Mouse (Mus musculus) forebrain, embryonic 14.5 days (tissue): ENCODE data around the gene Sst. TPM values are rescaled to one million over a fixed set of nuclear protein-coding genes. Genes with fewer than 3 reads are reported as not detected.
A peak's percentile ranks its signal among the peaks of the same experiment; 100 is the strongest.
"Not testable (repeated sequence)": the region's sequence is repeated elsewhere in the genome, so short reads cannot be mapped to it uniquely, and the experiment has no call there.

Source experiments
- ATAC-seq: fragments of 200-750 bp; cut with Nextera tagmentation; 2 replicates; pipeline ENCODE4 v1.8.0; 2017; ENCODE audit warnings: mild to moderate bottlenecking, moderate library complexity
- DNase-seq: peaks from one replicate; pipeline ENCODE4 v3.0.0-alpha.2; 2015; ENCODE audit warnings: low spot score
- H3K27ac ChIP-seq: fragments of 300-500 bp; sonication (generic); 2 replicates; pipeline ENCODE4 v1.5.1; 2014; ENCODE audit warnings: low read depth, mild to moderate bottlenecking, control low read depth, low read length, moderate library complexity
- H3K27me3 ChIP-seq: fragments of 300-500 bp; sonication (generic); replicated peaks from 2 replicates; pipeline ENCODE4 v1.6.1; 2014; ENCODE audit warnings: low read length, control low read depth, mixed read lengths; ENCODE audit not compliant: control insufficient read depth, insufficient read depth
- H3K36me3 ChIP-seq: fragments of 300-500 bp; sonication (generic); 2 replicates; pipeline ENCODE4 v1.6.1; 2014; ENCODE audit warnings: low read length, control low read depth; ENCODE audit not compliant: control insufficient read depth, insufficient read depth
- H3K4me1 ChIP-seq: fragments of 300-500 bp; sonication (generic); 2 replicates; pipeline ENCODE4 v1.6.1; 2014; ENCODE audit warnings: antibody characterized with exemption, low read length, control low read depth; ENCODE audit not compliant: control insufficient read depth, insufficient read depth
- H3K4me2 ChIP-seq: fragments of 300-500 bp; sonication (generic); 2 replicates; pipeline ENCODE4 v1.6.1; 2014; ENCODE audit warnings: mild to moderate bottlenecking, control low read depth, low read length
- H3K4me3 ChIP-seq: fragments of 300-500 bp; sonication (generic); 2 replicates; pipeline ENCODE4 v1.5.1; 2014; ENCODE audit warnings: low read depth, low read length, control low read depth
- H3K9ac ChIP-seq: fragments of 300-500 bp; sonication (generic); 2 replicates; pipeline ENCODE4 v1.6.1; 2014; ENCODE audit warnings: mild to moderate bottlenecking, low read length, control low read depth, moderate library complexity
- H3K9me3 ChIP-seq: fragments of 300-500 bp; sonication (generic); replicated peaks from 2 replicates; pipeline ENCODE4 v1.6.1; 2016; ENCODE audit warnings: low read length, control low read depth, mixed read lengths; ENCODE audit not compliant: control insufficient read depth
- WGBS: fragments of 180-500 bp; shearing (Covaris S2); extraction: QIAGEN DNeasy Blood & Tissue Kit; methylation state at CpG from one replicate; pipeline ENCODE4 v1.1.7; 2014; 5-methylcytosine and 5-hydroxymethylcytosine counted together
- polyA plus RNA-seq: library from polyadenylated mRNA; unstranded; fragments of >200 nt; fragmentation: Nextera tagmentation; extraction: Ambion mirVana; gene quantifications from 2 replicates; pipeline ENCODE4 v1.2.1, GENCODE M21; 2014

Gene Sst
- polyA plus RNA-seq, 1 experiment from 2014 or later = 202 TPM

GRCm38 (mm10) chr16:23913401-23913800 lies 22.6 kb upstream of the Sst start:
- no peak for DNase-seq
- Histone ChIP-seq H3K4me3 (no peak overlapping the region), H3K9ac (no peak overlapping the region), H3K36me3 (no peaks in the 10 kb centered on the region), H3K4me1 (no peaks in the 10 kb centered on the region), H3K27ac (no peak overlapping the region), H3K27me3 (no peaks in the 10 kb centered on the region), H3K4me2 (no peak overlapping the region), H3K9me3 (no peaks in the 10 kb centered on the region)
- ATAC-seq = no peak
- 39% methylated on average over 3 of the region's 3 CpGs for WGBS

- DNase-seq = no peak
- no peaks in the 10 kb centered on the region for H3K36me3 ChIP-seq
These were observed 22.0 kb upstream of the Sst start for GRCm38 (mm10) chr16:23912741-23913140.

GRCm38 (mm10) chr16:23909015-23909354 lies 18.2 kb upstream of the Sst start:
- H3K4me1 ChIP-seq, H3K36me3 ChIP-seq, ATAC-seq, H3K27ac ChIP-seq, H3K9me3 ChIP-seq, DNase-seq, H3K9ac ChIP-seq, H3K27me3 ChIP-seq, H3K4me3 ChIP-seq, H3K4me2 ChIP-seq: not testable (repeated sequence)
- 86% methylated on average over 3 of the region's 3 CpGs for WGBS

More at GRCm38 (mm10) chr16:23912741-23913140, 22.0 kb upstream of the Sst start:
- H3K9me3 ChIP-seq = no peaks in the 10 kb centered on the region
- H3K4me2 ChIP-seq = no peak overlapping the region
- no peak overlapping the region for H3K9ac ChIP-seq
- H3K4me3 ChIP-seq = no peak overlapping the region
- ATAC-seq = no peak
- no peaks in the 10 kb centered on the region for H3K4me1 ChIP-seq
- H3K27me3 ChIP-seq = no peaks in the 10 kb centered on the region
- H3K27ac ChIP-seq = no peak overlapping the region
- WGBS = 80% methylated on average over 13 of the region's 13 CpGs

- not testable (repeated sequence) for H3K36me3 ChIP-seq, DNase-seq, H3K4me3 ChIP-seq, H3K4me2 ChIP-seq, H3K9me3 ChIP-seq, H3K9ac ChIP-seq, H3K27ac ChIP-seq, H3K27me3 ChIP-seq, ATAC-seq, H3K4me1 ChIP-seq
- WGBS = 78% methylated on average over 9 of the region's 9 CpGs
These were observed 17.6 kb upstream of the Sst start for GRCm38 (mm10) chr16:23908076-23909014.

GRCm38 (mm10) chr16:23906586-23906985 lies 15.8 kb upstream of the Sst start:
- 84% methylated on average over 3 of the region's 3 CpGs for WGBS

GRCm38 (mm10) chr16:23901411-23901810 lies 10.7 kb upstream of the Sst start:
- H3K4me2 ChIP-seq = no peak overlapping the region
- H3K9me3 ChIP-seq = no peaks in the 10 kb centered on the region
- no peaks in the 10 kb centered on the region for H3K36me3 ChIP-seq
- 88% methylated on average over 7 of the region's 7 CpGs for WGBS
- peaks cover 13% of the 10 kb centered on the region for H3K4me1 ChIP-seq
- DNase-seq (no peak), ATAC-seq (no peak)
- H3K9ac ChIP-seq = no peak overlapping the region
- H3K27me3 ChIP-seq = no peaks in the 10 kb centered on the region
- no peak overlapping the region for H3K4me3 ChIP-seq
- H3K27ac ChIP-seq = no peak overlapping the region

More at GRCm38 (mm10) chr16:23906586-23906985, 15.8 kb upstream of the Sst start:
- not testable (repeated sequence) for H3K4me2 ChIP-seq, H3K9ac ChIP-seq, H3K9me3 ChIP-seq, ATAC-seq, H3K36me3 ChIP-seq, DNase-seq, H3K4me1 ChIP-seq, H3K27me3 ChIP-seq, H3K27ac ChIP-seq, H3K4me3 ChIP-seq

- 85% methylated on average over 4 of the region's 4 CpGs for WGBS
- Histone ChIP-seq H3K36me3 (no peaks in the 10 kb centered on the region), H3K9ac (no peak overlapping the region), H3K27ac (no peak overlapping the region), H3K27me3 (no peaks in the 10 kb centered on the region), H3K4me1 (peaks cover 13% of the 10 kb centered on the region), H3K4me3 (no peak overlapping the region), H3K9me3 (no peaks in the 10 kb centered on the region), H3K4me2 (no peak overlapping the region)
- DNase-seq = peak; percentile 24
- ATAC-seq = no peak
These were observed 9.3 kb upstream of the Sst start for GRCm38 (mm10) chr16:23900061-23900460.

- no peak overlapping the region; the same call in 1 of the 2 replicates for H3K9ac ChIP-seq
- WGBS = 14% methylated on average over 12 of the region's 12 CpGs
These were observed 8.1 kb upstream of the Sst start for GRCm38 (mm10) chr16:23898840-23899239.

GRCm38 (mm10) chr16:23897984-23898586 lies 7.3 kb upstream of the Sst start:
- no peak overlapping the region for H3K27ac ChIP-seq
- 6% methylated on average over 15 of the region's 15 CpGs for WGBS
- no peaks in the 10 kb centered on the region for H3K27me3 ChIP-seq
- no peaks in the 10 kb centered on the region for H3K9me3 ChIP-seq
- H3K9ac ChIP-seq = peak overlapping the region; percentile 48
- peak; percentile 92 for ATAC-seq
- H3K4me3 ChIP-seq = peak overlapping the region; percentile 20
- peak; percentile 90 for DNase-seq
- H3K4me1 ChIP-seq = peaks cover 13% of the 10 kb centered on the region
- no peaks in the 10 kb centered on the region for H3K36me3 ChIP-seq
- peak overlapping the region; percentile 53 for H3K4me2 ChIP-seq

More at GRCm38 (mm10) chr16:23898840-23899239, 8.1 kb upstream of the Sst start:
- H3K4me2 ChIP-seq = peak overlapping the region; percentile 53
- peaks cover 13% of the 10 kb centered on the region for H3K4me1 ChIP-seq
- no peaks in the 10 kb centered on the region for H3K36me3 ChIP-seq
- H3K27ac ChIP-seq = no peak overlapping the region
- H3K4me3 ChIP-seq = no peak overlapping the region
- no peaks in the 10 kb centered on the region for H3K27me3 ChIP-seq
- no peaks in the 10 kb centered on the region for H3K9me3 ChIP-seq
- DNase-seq (peak; percentile 92), ATAC-seq (peak; percentile 86)
